8 mouse cellular contexts compared by ENCODE assay signal in the genomic region with DNA sequence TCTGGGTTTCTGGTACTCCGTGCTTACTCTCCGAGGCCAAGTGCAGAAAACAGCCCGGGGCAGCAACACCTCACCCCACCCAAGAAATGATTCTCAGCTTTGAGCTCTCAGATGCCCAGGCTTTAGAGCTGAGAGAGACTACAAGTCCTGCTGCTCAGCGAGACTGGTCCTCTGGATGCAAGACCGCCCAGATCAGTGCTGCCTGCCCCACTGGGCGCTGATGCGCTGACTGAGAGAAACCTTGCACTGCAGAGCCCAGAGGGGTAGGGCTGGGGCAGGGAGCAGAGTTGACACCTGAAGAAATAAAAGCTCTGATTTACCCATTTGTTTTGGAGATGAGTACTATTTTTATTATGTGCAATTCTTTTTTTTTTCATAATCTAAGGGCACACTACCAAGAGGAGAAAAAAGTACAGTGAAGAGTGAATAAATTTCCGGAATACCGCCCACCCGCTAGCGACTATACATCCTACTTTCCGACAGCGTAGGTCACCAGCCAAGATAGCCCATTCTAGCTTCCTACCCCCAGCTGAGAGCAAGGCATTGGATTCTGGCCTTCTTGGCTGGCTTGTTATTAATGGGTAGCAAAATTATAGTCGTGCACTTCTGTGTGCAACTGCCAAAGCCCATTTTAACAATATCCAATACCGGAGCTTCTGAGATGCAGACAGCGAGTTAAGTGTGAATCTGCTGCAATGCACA. TPM values are rescaled to one million over a fixed set of nuclear protein-coding genes. Genes with fewer than 3 reads are reported as not detected.
DNase-seq lines count a peak whose midpoint lies in the region; ATAC-seq lines count a peak whose summit lies in the region.

A gene (minus strand): TSS at position 243 of the 702 bp plus-strand sequence.

- peak within 1 kb of the TSS; percentile 88 for H3K4me2 ChIP-seq in hindbrain, embryonic 14.5 days (replicated peaks)

- 21% methylated on average over 16 of the region's 16 CpGs for WGBS in heart, embryonic 10.5 days
- WGBS in hindbrain, embryonic 14.5 days: 13% methylated on average over 16 of the region's 16 CpGs

- no peaks in the 10 kb centered on the region for H3K9me3 ChIP-seq in heart, embryonic 10.5 days
- no peaks in the 10 kb centered on the region for H3K9me3 ChIP-seq in hindbrain, embryonic 14.5 days (ENCODE audit: control insufficient read depth, low read length)

- peak within 1 kb of the TSS; percentile 60 for H3K4me3 ChIP-seq in heart, embryonic 10.5 days
- H3K4me3 ChIP-seq in hindbrain, embryonic 14.5 days (replicated peaks; ENCODE audit: low read length): peak within 1 kb of the TSS; percentile 63

- peak within 1 kb of the TSS; percentile 98 for H3K9ac ChIP-seq in hindbrain, embryonic 14.5 days

- 0 out of 2 replicates have a peak within 1 kb of the TSS, but pooled peaks have one; percentile 52 for H3K27ac ChIP-seq in heart, embryonic 10.5 days
- H3K27ac ChIP-seq in hindbrain, embryonic 14.5 days: peak within 1 kb of the TSS; percentile 98

- H3K27me3 ChIP-seq in heart, embryonic 10.5 days (ENCODE audit: insufficient read depth, poor library complexity, severe bottlenecking): peaks cover 74% of the 10 kb centered on the region
- H3K27me3 ChIP-seq in hindbrain, embryonic 14.5 days (ENCODE audit: control insufficient read depth, insufficient read depth, low read length): peaks cover 6% of the 10 kb centered on the region; the same call in 1 of the 2 replicates

- H3K4me1 ChIP-seq in heart, embryonic 10.5 days: peaks cover 18% of the 10 kb centered on the region
- H3K4me1 ChIP-seq in hindbrain, embryonic 14.5 days (replicated peaks; ENCODE audit: control insufficient read depth, insufficient read depth, low read length): no peaks in the 10 kb centered on the region; the same call in 1 of the 2 replicates

- H3K36me3 ChIP-seq in heart, embryonic 10.5 days: no peaks in the 10 kb centered on the region
- no peaks in the 10 kb centered on the region for H3K36me3 ChIP-seq in hindbrain, embryonic 14.5 days (replicated peaks; ENCODE audit: control insufficient read depth, insufficient read depth)

- no peak for DNase-seq in heart, embryonic 10.5 days (ENCODE audit: low spot score)
- no peak for DNase-seq in heart, adult 8-10 months (ENCODE audit: low spot score)
- DNase-seq in thymus, postnatal 0 days (ENCODE audit: low spot score): no peak
- no peak for DNase-seq in thymus, adult 18-20 months
- DNase-seq in hindbrain, embryonic 14.5 days (ENCODE audit: low spot score): peak; percentile 50
- DNase-seq in mesoderm, embryonic 11.5 days (ENCODE audit: low read depth, low spot score): peak; percentile 29
- DNase-seq in spleen, postnatal 10 days (ENCODE audit: low spot score in 2 of 2): no peak

- peak; percentile 55 for ATAC-seq in hindbrain, embryonic 14.5 days (ENCODE audit: low FRiP score)
- no peak for ATAC-seq in erythroid progenitor cell, adult 5-6 weeks (replicated peaks; ENCODE audit: low FRiP score, poor library complexity, severe bottlenecking)

RNA-seq across cellular contexts. Expression of the gene that starts here (rescaled TPM):
- polyA plus RNA-seq in heart, embryonic 10.5 days (2016; fragmentation: Nextera tagmentation; extraction: Ambion mirVana): 1.8 and 2.2 TPM in 2 replicates
- total RNA-seq in heart, adult 8-10 months (2022): 1 to 10 TPM; 1.5 to 4.4 (median 3.0) TPM
- polyA plus RNA-seq in thymus, postnatal 0 days (2015; fragmentation: Nextera tagmentation; extraction: Ambion mirVana): 391 and 434 TPM in 2 replicates
- polyA plus RNA-seq in hindbrain, embryonic 14.5 days (2014; fragmentation: Nextera tagmentation; extraction: Ambion mirVana): 29.1 and 40.8 TPM in 2 replicates
- 1.3 and 1.4 TPM in 2 replicates for total RNA-seq in erythroid progenitor cell, adult 5-6 weeks (2015; ENCODE audit: low replicate concordance)
- 2.2 and 3.0 TPM in 2 replicates for total RNA-seq in erythroid progenitor cell, adult 5-6 weeks (2017; ENCODE audit: low replicate concordance)

Comparison
In these comparisons a context has a peak if more than half of its experiments do, and no peak if none do; other contexts are left out.
1. DNase-seq: peak in hindbrain, embryonic 14.5 days (single experiment) and mesoderm, embryonic 11.5 days (single experiment); none in heart, embryonic 10.5 days (single experiment), heart, adult 8-10 months (single experiment), thymus, postnatal 0 days (single experiment), thymus, adult 18-20 months (0 of 2) and spleen, postnatal 10 days (0 of 2).